Mouse (Mus musculus): ENCODE data around the gene Rock2.

The Rock2 gene

GRCm38 (mm10) chr12:16894396-16895220, at the start of gene Rock2:
Gene Rock2, plus strand, starts transcription at chr12:16894895.
- CTCF ChIA-PET: no interaction called here

GRCm38 (mm10) chr12:16847204-16847792, 47.4 kb upstream of the Rock2 start:
- CTCF ChIA-PET: no interaction called here

- CTCF ChIA-PET: no interaction called here
Measured at GRCm38 (mm10) chr12:16848501-16848900, 46.2 kb upstream of the Rock2 start.

- CTCF ChIA-PET: no interaction called here
Measured at GRCm38 (mm10) chr12:16849821-16850220, 44.9 kb upstream of the Rock2 start.

GRCm38 (mm10) chr12:16850431-16851375, 44.0 kb upstream of the Rock2 start:
- CTCF ChIA-PET: no interaction called here

- CTCF ChIA-PET: interaction anchor here (0.6 kb wide), 1 partner anchor 92 kb away, joined by 5 read pairs; no protein-coding TSS in a partner anchor
Measured at GRCm38 (mm10) chr12:16853431-16854165, 41.1 kb upstream of the Rock2 start.

- CTCF ChIA-PET: no interaction called here
Measured at GRCm38 (mm10) chr12:16855632-16856305, 38.9 kb upstream of the Rock2 start.

GRCm38 (mm10) chr12:16856306-16856679, 38.4 kb upstream of the Rock2 start:
- CTCF ChIA-PET: no interaction called here

- CTCF ChIA-PET: no interaction called here
Measured at GRCm38 (mm10) chr12:16858081-16858480, 36.6 kb upstream of the Rock2 start.

- CTCF ChIA-PET: interaction anchor here (1.2 kb wide), 1 partner anchor 27 kb away, joined by 16 read pairs; no protein-coding TSS in a partner anchor
Measured at GRCm38 (mm10) chr12:16859781-16860180, 34.9 kb upstream of the Rock2 start.

- CTCF ChIA-PET: interaction anchor here (1.2 kb wide), 1 partner anchor 26 kb away, joined by 16 read pairs; no protein-coding TSS in a partner anchor
Measured at GRCm38 (mm10) chr12:16860533-16860932, 34.2 kb upstream of the Rock2 start.

GRCm38 (mm10) chr12:16860961-16861360, 33.7 kb upstream of the Rock2 start:
- CTCF ChIA-PET: interaction anchor here (0.7 to 1.2 kb wide), 2 partner anchors 26 to 70 kb away, joined by 3 to 16 read pairs; no protein-coding TSS in a partner anchor

GRCm38 (mm10) chr12:16864477-16864876, 30.2 kb upstream of the Rock2 start:
- CTCF ChIA-PET: interaction anchor here (0.6 kb wide), 1 partner anchor 27 kb away, joined by 11 read pairs; no protein-coding TSS in a partner anchor

- CTCF ChIA-PET: interaction anchor here (0.6 kb wide), 1 partner anchor 169 kb away, joined by 3 read pairs; no protein-coding TSS in a partner anchor
Measured at GRCm38 (mm10) chr12:16865871-16866270, 28.8 kb upstream of the Rock2 start.

- CTCF ChIA-PET: interaction anchor here (0.6 kb wide), 1 partner anchor 168 kb away, joined by 3 read pairs; no protein-coding TSS in a partner anchor
Measured at GRCm38 (mm10) chr12:16866460-16866859, 28.2 kb upstream of the Rock2 start.

- CTCF ChIA-PET: no interaction called here
Measured at GRCm38 (mm10) chr12:16867306-16867705, 27.4 kb upstream of the Rock2 start.

GRCm38 (mm10) chr12:16868618-16869017, 26.1 kb upstream of the Rock2 start:
- CTCF ChIA-PET: no interaction called here

- CTCF ChIA-PET: interaction anchor here (0.6 kb wide), 1 partner anchor 24 kb away, joined by 5 read pairs; no protein-coding TSS in a partner anchor
Measured at GRCm38 (mm10) chr12:16869091-16869778, 25.5 kb upstream of the Rock2 start.

- CTCF ChIA-PET: interaction anchor here (0.6 kb wide), 1 partner anchor 23 kb away, joined by 5 read pairs; no protein-coding TSS in a partner anchor
Measured at GRCm38 (mm10) chr12:16869870-16870404, 24.8 kb upstream of the Rock2 start.

Measured in spleen, embryonic (tissue).